Mouse (Mus musculus) left cerebral cortex, adult 8-10 months (tissue): ENCODE results near the gene Ccdc32. TPM values are rescaled to one million over a fixed set of nuclear protein-coding genes. Genes with fewer than 3 reads are reported as not detected.
A peak's percentile ranks its signal among the peaks of the same experiment; 100 is the strongest.
"Not testable (repeated sequence)": the region's sequence is repeated elsewhere in the genome, so short reads cannot be mapped to it uniquely, and the experiment has no call there.

Experiments
- DNase-seq, 2 experiments: peaks; one replicate each; pipeline ENCODE4 v3.0.0; 2022; ENCODE audit warnings: low spot score in 2 of 2
- total RNA-seq, 4 experiments: library from RNA; stranded (reverse); gene quantifications; 2 replicates each; pipeline ENCODE4 v1.2.4; 2022

Ccdc32 gene
- 10 to 100 TPM; 43.1 to 49.6 (median 46.5) TPM for total RNA-seq

GRCm38 (mm10) chr2:119028941-119029551 lies at the start of gene Ccdc32:
Gene Ccdc32, minus strand, starts transcription at chr2:119029393.
- peak; percentile 92 to 96 for DNase-seq

GRCm38 (mm10) chr2:119072397-119072796 lies 43.2 kb upstream of the Ccdc32 start:
- DNase-seq, result no peak

- no peak for DNase-seq
These were observed 30.9 kb upstream of the Ccdc32 start for GRCm38 (mm10) chr2:119060139-119060538.

- DNase-seq, result no peak
These were observed 21.0 kb upstream of the Ccdc32 start for GRCm38 (mm10) chr2:119050132-119050650.

- DNase-seq, result no peak
These were observed 18.7 kb upstream of the Ccdc32 start for GRCm38 (mm10) chr2:119047849-119048248.

GRCm38 (mm10) chr2:119046649-119047611 lies 17.7 kb upstream of the Ccdc32 start, which contains the start of gene Knl1:
Gene Knl1, plus strand, starts transcription at chr2:119047119.
- peak; percentile 89 to 100 for DNase-seq

- no peak for DNase-seq
These were observed 16.0 kb upstream of the Ccdc32 start for GRCm38 (mm10) chr2:119045163-119045562.

- no peak for DNase-seq
These were observed 11.7 kb upstream of the Ccdc32 start for GRCm38 (mm10) chr2:119040882-119041281.

- DNase-seq, result no peak
These were observed 6.2 kb upstream of the Ccdc32 start for GRCm38 (mm10) chr2:119035397-119035745.

- peak; percentile 79 to 91 for DNase-seq
These were observed 5.6 kb upstream of the Ccdc32 start, which contains the start of gene Rpusd2 for GRCm38 (mm10) chr2:119034656-119035396. Gene Rpusd2, plus strand, starts transcription at chr2:119034790.

- DNase-seq, result no peak
These were observed 3.0 kb upstream of the Ccdc32 start for GRCm38 (mm10) chr2:119032191-119032590.

GRCm38 (mm10) chr2:119026951-119027350 lies 2.2 kb downstream of the Ccdc32 start:
- no peak for DNase-seq

- no peak for DNase-seq
These were observed 4.0 kb downstream of the Ccdc32 start for GRCm38 (mm10) chr2:119025239-119025616.

GRCm38 (mm10) chr2:119024536-119025238 lies 4.5 kb downstream of the Ccdc32 start:
- DNase-seq, result no peak

- no peak for DNase-seq
These were observed 6.0 kb downstream of the Ccdc32 start for GRCm38 (mm10) chr2:119023154-119023660.

- no peak for DNase-seq
These were observed 9.7 kb downstream of the Ccdc32 start for GRCm38 (mm10) chr2:119019538-119019937.

- DNase-seq, result no peak
These were observed 10.1 kb downstream of the Ccdc32 start for GRCm38 (mm10) chr2:119019131-119019530.

GRCm38 (mm10) chr2:119018391-119019122 lies 10.6 kb downstream of the Ccdc32 start:
- DNase-seq, result no peak

- DNase-seq, result no peak
These were observed 11.5 kb downstream of the Ccdc32 start for GRCm38 (mm10) chr2:119017647-119018046.

- not testable (repeated sequence) for DNase-seq
These were observed 12.9 kb downstream of the Ccdc32 start for GRCm38 (mm10) chr2:119016312-119016711.
